Mouse (Mus musculus) brown adipose tissue, adult 24 weeks (tissue): ENCODE results near the gene Eif2b4. TPM values are rescaled to one million over a fixed set of nuclear protein-coding genes. Genes with fewer than 3 reads are reported as not detected.
A peak's percentile ranks its signal among the peaks of the same experiment; 100 is the strongest.

Experiments used
- H3K27ac ChIP-seq: fragments of 200-500 bp; replicated peaks from 2 replicates; pipeline ENCODE4 v1.5.1; 2012; ENCODE audit warnings: low read depth, mild to moderate bottlenecking, low read length
- H3K4me1 ChIP-seq: fragments of 200-500 bp; 2 replicates; pipeline ENCODE4 v1.6.1; 2012; ENCODE audit warnings: low read length, mixed read lengths; ENCODE audit not compliant: control insufficient read depth, insufficient read depth, insufficient read length
- H3K4me3 ChIP-seq: fragments of 200-500 bp; 2 replicates; pipeline ENCODE4 v1.5.1; 2012; ENCODE audit warnings: low read depth, mild to moderate bottlenecking, low read length, moderate library complexity; ENCODE audit not compliant: insufficient read depth
- polyA plus RNA-seq: library from polyadenylated mRNA; stranded (reverse); fragments of >200 nt; gene quantifications from 2 replicates; pipeline ENCODE4 v1.2.4, GENCODE M21; 2012; ENCODE audit not compliant: missing spikeins, insufficient read depth, insufficient read length

Eif2b4 gene
- polyA plus RNA-seq, 1 experiment, result 43.4 TPM

GRCm38 (mm10) chr5:31204421-31204820 lies 11.2 kb upstream of the Eif2b4 start:
- no peak overlapping the region for H3K27ac ChIP-seq
- no peaks in the 10 kb centered on the region; the same call in 1 of the 2 replicates for H3K4me1 ChIP-seq
- H3K4me3 ChIP-seq, result no peak overlapping the region

GRCm38 (mm10) chr5:31203866-31204265 lies 10.6 kb upstream of the Eif2b4 start:
- Histone ChIP-seq H3K27ac (no peak overlapping the region), H3K4me1 (no peaks in the 10 kb centered on the region; the same call in 1 of the 2 replicates), H3K4me3 (no peak overlapping the region)

- H3K27ac ChIP-seq, result no peak overlapping the region
- no peaks in the 10 kb centered on the region; the same call in 1 of the 2 replicates for H3K4me1 ChIP-seq
- peak overlapping the region; percentile 69 for H3K4me3 ChIP-seq
Observed at GRCm38 (mm10) chr5:31202933-31203332, 9.7 kb upstream of the Eif2b4 start.

- Histone ChIP-seq H3K4me1 (no peaks in the 10 kb centered on the region; the same call in 1 of the 2 replicates), H3K4me3 (peak within 1 kb of the TSS; percentile 69)
Observed at GRCm38 (mm10) chr5:31201742-31202590, 8.7 kb upstream of the Eif2b4 start, which contains the start of gene Zfp513. TSS of gene Zfp513 (minus strand) at chr5:31202303.

GRCm38 (mm10) chr5:31201042-31201741 lies 8.0 kb upstream of the Eif2b4 start:
- H3K27ac ChIP-seq, result peak overlapping the region; percentile 85
- no peaks in the 10 kb centered on the region; the same call in 1 of the 2 replicates for H3K4me1 ChIP-seq
- H3K4me3 ChIP-seq, result peak overlapping the region; percentile 69

More at GRCm38 (mm10) chr5:31201742-31202590, 8.7 kb upstream of the Eif2b4 start, which contains the start of gene Zfp513:
- peak within 1 kb of the TSS; percentile 85 for H3K27ac ChIP-seq

GRCm38 (mm10) chr5:31200327-31200768 lies 7.1 kb upstream of the Eif2b4 start:
- Histone ChIP-seq H3K4me3 (peak overlapping the region; percentile 20), H3K4me1 (no peaks in the 10 kb centered on the region; the same call in 1 of the 2 replicates), H3K27ac (no peak overlapping the region)

- H3K4me3 ChIP-seq, result no peak overlapping the region
- no peaks in the 10 kb centered on the region; the same call in 1 of the 2 replicates for H3K4me1 ChIP-seq
- H3K27ac ChIP-seq, result no peak overlapping the region
Observed at GRCm38 (mm10) chr5:31199893-31200292, 6.7 kb upstream of the Eif2b4 start.

GRCm38 (mm10) chr5:31199321-31199892 lies 6.2 kb upstream of the Eif2b4 start:
- Histone ChIP-seq H3K27ac (no peak overlapping the region), H3K4me1 (no peaks in the 10 kb centered on the region; the same call in 1 of the 2 replicates), H3K4me3 (no peak overlapping the region)

- Histone ChIP-seq H3K27ac (no peak overlapping the region), H3K4me3 (no peak overlapping the region), H3K4me1 (no peaks in the 10 kb centered on the region; the same call in 1 of the 2 replicates)
Observed at GRCm38 (mm10) chr5:31198616-31199320, 5.5 kb upstream of the Eif2b4 start.

- Histone ChIP-seq H3K4me3 (no peak overlapping the region), H3K4me1 (no peaks in the 10 kb centered on the region; the same call in 1 of the 2 replicates), H3K27ac (no peak overlapping the region)
Observed at GRCm38 (mm10) chr5:31198170-31198569, 4.9 kb upstream of the Eif2b4 start.

- H3K27ac ChIP-seq, result no peak overlapping the region
- H3K4me3 ChIP-seq, result no peak overlapping the region
- H3K4me1 ChIP-seq, result peaks cover under 1% of the 10 kb centered on the region
Observed at GRCm38 (mm10) chr5:31197072-31197471, 3.8 kb upstream of the Eif2b4 start.

GRCm38 (mm10) chr5:31196207-31196606 lies 3.0 kb upstream of the Eif2b4 start:
- no peak overlapping the region for H3K4me3 ChIP-seq
- H3K27ac ChIP-seq, result no peak overlapping the region
- peaks cover 3% of the 10 kb centered on the region for H3K4me1 ChIP-seq

GRCm38 (mm10) chr5:31195671-31196070 lies 2.4 kb upstream of the Eif2b4 start:
- Histone ChIP-seq H3K4me3 (no peak overlapping the region), H3K27ac (no peak overlapping the region), H3K4me1 (peaks cover 3% of the 10 kb centered on the region)
